Mouse (Mus musculus) myocyte (in vitro differentiated cells): Measurements from ENCODE around the gene Rnf34.

Experiments
- MAX ChIP-seq: IDR thresholded peaks from one replicate; pipeline ENCODE4 v1.6.1; 2011; ENCODE audit warnings: low read depth, mild to moderate bottlenecking, control low read depth
- MYOD1 ChIP-seq, 3 experiments: IDR thresholded peaks; one replicate each; pipeline ENCODE4 v1.6.1; 2011; ENCODE audit warnings: control low read depth in 2 of 3, low read depth in 2 of 3, mild to moderate bottlenecking in 2 of 3, moderate library complexity in 1 of 3; ENCODE audit not compliant: insufficient read length in 2 of 3, control insufficient read depth in 1 of 3
- POLR2A ChIP-seq: IDR thresholded peaks from one replicate; pipeline ENCODE4 v1.6.1; 2011; ENCODE audit warnings: low read depth, mild to moderate bottlenecking, control low read depth, moderate library complexity; ENCODE audit not compliant: insufficient read length
- SRF ChIP-seq: IDR thresholded peaks from one replicate; pipeline ENCODE4 v1.6.1; 2011; ENCODE audit warnings: low read depth; ENCODE audit not compliant: control insufficient read depth, insufficient read length
- USF1 ChIP-seq: IDR thresholded peaks from one replicate; pipeline ENCODE4 v1.6.1; 2011; ENCODE audit warnings: low read depth, mild to moderate bottlenecking, control low read depth, moderate library complexity

DNA sequence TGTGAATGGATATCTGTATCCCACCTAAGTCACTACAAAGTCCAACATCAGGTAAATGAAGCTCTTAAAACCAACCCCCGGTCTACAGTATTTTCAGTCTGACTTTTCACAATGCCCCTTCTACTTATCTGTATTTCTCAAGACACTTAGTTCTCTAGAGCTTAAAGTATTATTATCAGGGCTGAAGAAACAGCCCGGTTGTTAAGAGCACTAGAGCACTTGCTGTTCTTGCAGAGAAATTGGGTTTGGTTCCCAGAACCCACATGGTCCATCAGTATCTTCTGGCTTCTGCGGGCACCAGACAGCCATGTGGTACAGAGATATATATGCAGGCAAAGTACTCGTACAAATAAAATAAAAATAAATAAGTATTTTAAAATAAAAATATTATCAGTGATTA is 27.4 kb upstream of the Rnf34 start:
- TF ChIP-seq MYOD1 (IDR thresholded peaks at IDR 0.05; ENCODE audit: control insufficient read depth in 1 of 3, insufficient read length in 2 of 3, low read depth in 2 of 3) = no peak
- no peak for TF ChIP-seq MAX
- no peak for TF ChIP-seq POLR2A
- TF ChIP-seq USF1 = no peak
- no peak for TF ChIP-seq SRF
